Mouse (Mus musculus) liver, postnatal 0 days (tissue): ENCODE results near the gene 4632433K11Rik.
"Not testable (repeated sequence)": the region's sequence is repeated elsewhere in the genome, so short reads cannot be mapped to it uniquely, and the experiment has no call there.

ENCODE experiments used
- CTCF ChIP-seq: sonication (generic); IDR thresholded peaks from 2 replicates; pipeline ENCODE4 v1.5.1; 2016; ENCODE audit warnings: antibody characterized with exemption, low read depth
- EP300 ChIP-seq: IDR thresholded peaks from 2 replicates; pipeline ENCODE4 v1.6.1; 2016; ENCODE audit warnings: antibody characterized with exemption, low read depth, mild to moderate bottlenecking

GRCm38 (mm10) chr7:5079365-5080009, 45.6 kb downstream of the 4632433K11Rik start:
- TF ChIP-seq CTCF, EP300: not testable (repeated sequence)
